Mouse (Mus musculus) ovary, postnatal 14 days (tissue): ENCODE results near the gene Sh3pxd2a.
"Not testable (repeated sequence)": the region's sequence is repeated elsewhere in the genome, so short reads cannot be mapped to it uniquely, and the experiment has no call there.

Source experiments
- DNase-seq: peaks from one replicate; pipeline ENCODE4 v3.0.0; 2022; ENCODE audit warnings: low spot score

Sh3pxd2a gene

DNA sequence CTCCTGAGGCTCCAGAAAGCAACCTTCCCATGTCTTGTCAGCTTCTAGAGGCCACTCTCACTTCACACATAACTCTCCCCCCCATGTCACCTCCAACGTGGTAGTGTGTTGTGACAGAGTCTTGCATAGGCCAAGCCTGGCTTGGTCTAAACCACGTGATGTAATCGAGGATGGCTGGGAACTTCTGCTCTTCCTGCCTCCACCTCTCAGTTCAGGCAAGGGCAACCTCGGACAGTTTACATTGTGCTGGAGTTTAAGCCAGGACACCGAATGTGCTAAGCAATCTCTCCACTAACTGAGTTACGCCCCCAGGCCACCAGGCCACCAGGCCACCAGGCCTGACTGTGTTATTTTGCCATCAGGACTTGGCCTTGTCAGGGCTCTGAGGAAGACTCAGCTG lies 57.7 kb downstream of the Sh3pxd2a start:
- no peak for DNase-seq

DNA sequence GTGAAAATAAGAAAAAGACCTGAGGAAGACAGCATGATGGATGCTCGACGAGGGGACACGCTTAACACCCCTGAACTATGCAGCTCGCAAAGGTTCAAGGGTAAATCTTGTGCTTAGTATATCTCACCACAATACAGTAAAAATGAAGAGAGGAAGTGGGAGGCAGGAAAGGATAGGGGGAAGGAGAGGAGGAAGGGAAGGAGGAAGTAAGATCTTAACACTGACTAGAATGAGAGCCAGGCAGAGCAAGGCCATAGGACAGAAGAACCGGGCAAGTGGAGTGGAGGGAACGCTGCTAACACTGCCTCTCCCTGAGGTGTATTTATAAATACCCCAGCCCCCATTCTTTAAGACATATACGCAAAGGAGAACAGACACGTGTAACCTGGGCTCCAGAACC lies 58.7 kb downstream of the Sh3pxd2a start:
- no peak for DNase-seq

DNA sequence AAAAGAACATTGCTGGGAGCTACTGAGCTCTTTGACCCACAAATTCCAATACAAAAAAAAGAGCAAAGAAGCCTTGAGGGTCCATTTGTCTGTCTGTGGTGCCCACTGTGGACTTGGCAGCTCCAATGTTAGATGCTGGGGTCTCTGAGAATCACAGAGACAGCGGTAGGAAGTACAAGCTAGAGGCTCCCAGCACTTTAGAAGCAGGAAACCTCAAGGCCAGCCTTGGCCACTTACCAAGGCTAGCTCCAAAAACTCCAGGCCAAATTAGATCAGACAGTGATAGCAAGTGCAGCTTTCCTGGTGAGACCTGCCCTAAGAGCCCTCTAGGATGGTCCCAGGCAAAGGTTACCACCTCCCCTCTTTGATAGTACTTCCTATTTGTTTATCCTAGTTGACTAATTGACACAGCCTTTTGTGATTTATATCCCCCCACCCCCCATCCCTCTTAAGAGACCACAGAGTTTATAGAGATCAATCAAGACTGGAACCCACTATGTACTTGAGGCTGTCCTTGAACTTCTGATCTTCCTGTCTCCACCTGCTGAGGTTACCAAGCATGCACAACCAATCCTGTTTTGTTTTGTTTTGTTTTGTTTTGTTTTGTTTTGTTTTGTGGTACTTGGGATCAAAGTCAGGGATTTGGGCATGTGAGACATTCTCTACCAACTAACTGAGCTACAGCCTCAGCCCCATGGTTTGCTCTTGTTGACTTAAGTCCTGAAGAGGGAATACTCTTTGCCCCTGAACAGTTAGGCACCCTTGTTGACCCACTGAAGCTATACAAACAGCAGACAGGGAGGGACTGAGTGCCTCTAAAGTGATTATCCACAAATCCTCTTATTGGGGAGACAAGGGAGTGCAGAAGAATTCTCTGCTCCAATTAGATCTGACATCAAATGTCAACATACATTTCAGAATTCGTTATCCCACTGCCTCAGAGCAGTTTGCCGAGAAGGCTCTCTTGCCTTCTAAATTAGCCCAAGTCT lies 60.5 kb downstream of the Sh3pxd2a start:
- no peak for DNase-seq

DNA sequence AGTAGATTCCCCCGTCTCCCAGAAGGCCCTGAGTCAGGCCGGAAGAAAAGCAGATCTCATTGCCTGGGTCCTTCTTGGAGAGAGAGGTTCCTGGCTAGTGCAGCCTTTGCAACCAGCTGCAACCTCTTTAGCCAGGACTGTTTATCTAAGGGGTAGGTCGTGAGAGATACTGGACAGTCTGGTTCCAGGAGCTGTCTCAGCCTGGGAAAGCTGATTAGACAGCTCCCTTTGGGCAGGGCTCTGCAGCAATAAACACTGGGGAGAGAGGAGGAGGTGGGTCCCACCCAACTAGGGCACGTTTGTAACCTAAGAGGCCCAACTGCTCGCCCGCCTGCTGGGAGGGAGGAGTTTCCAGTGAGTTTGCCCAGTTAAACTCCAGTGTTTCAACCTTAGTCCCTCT lies 61.2 kb downstream of the Sh3pxd2a start:
- DNase-seq = no peak

- no peak for DNase-seq
These were observed 61.7 kb downstream of the Sh3pxd2a start for GRCm38 (mm10) chr19:47402544-47402943.

- DNase-seq = no peak
These were observed 64.5 kb downstream of the Sh3pxd2a start for GRCm38 (mm10) chr19:47399709-47400108.

GRCm38 (mm10) chr19:47399029-47399428 lies 65.2 kb downstream of the Sh3pxd2a start:
- no peak for DNase-seq

- no peak for DNase-seq
These were observed 66.1 kb downstream of the Sh3pxd2a start for GRCm38 (mm10) chr19:47397882-47398671.

DNA sequence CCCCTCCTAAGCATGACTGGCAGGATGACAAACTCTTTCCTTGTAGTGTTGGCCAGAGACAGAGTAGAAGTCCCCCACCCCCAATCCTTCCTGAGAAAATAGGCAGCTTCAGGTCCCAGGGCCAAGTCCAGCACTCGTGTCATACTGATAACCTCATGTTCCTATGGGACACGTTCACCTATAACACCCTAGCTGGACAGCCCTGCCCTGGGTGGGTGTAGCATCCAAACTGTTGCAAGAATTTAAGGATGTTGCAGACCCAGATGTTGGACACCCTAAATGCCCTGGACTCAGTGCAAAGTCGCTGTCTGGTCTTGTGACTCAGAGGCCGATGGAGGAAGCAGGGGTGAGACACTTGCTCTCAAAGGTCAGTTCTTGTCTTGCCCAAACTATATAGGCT lies 68.9 kb downstream of the Sh3pxd2a start:
- no peak for DNase-seq

GRCm38 (mm10) chr19:47394781-47395180 lies 69.4 kb downstream of the Sh3pxd2a start:
- not testable (repeated sequence) for DNase-seq

DNA sequence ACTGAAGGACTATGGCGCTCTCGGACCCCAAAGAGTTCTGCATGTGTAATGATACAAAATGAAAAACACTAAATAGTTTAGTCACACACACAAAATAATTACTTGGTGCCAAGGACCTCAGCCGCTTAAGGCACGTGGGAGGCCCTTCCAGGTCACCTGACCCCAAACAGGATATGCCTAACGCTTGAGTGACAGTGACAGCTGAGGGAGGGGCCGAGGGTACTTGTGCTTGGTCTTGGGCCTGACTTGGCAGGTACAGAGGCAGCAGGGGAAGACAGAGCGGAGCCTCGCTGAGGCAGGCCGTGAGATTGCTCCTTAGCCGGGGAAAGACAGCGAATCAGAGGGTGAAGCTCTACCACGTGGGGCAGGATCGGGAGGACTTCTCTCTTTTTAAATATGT lies 73.3 kb downstream of the Sh3pxd2a start:
- no peak for DNase-seq

GRCm38 (mm10) chr19:47387887-47388286 lies 76.3 kb downstream of the Sh3pxd2a start:
- no peak for DNase-seq

- no peak for DNase-seq
These were observed 76.8 kb downstream of the Sh3pxd2a start for GRCm38 (mm10) chr19:47387395-47387794.

DNA sequence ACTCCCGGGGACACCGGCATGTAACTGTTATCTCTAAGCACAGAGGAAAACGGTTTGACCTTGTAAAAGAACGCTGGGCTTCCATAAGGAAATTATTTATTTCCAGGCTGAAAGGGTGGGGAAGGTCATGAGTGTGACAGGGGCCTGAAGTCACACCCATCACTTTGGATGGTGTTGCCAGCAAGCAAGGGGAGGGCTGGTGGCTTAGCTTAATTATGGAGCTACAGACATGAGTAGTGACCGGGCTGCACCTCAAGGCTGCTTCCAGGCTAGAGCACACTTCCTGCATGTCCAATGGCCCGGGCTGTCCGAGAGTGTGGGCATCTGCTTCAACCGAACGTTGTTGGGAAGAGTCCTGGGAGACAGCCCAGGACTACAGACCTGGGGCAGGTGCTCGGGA lies 78.2 kb downstream of the Sh3pxd2a start:
- DNase-seq = no peak

DNA sequence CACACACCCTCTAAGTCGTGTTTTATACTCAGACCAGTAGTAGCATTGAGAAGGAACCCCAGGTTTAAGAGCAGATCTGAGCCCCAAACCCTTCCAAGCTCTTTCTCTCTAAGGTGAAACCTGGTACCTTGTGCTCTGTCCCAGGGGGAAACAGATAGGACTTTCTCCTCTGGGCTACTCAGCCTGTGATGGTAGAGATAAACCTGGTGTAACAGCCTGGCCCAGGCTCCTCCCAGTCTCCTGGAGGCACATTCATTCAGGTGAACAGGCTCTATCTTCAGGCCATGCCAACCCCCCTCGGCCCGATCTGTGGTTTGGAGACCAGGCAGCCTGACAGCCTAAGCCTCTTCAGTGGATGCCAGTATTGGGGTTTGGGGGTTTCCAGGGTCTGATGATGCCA lies 79.6 kb downstream of the Sh3pxd2a start:
- DNase-seq = no peak

DNA sequence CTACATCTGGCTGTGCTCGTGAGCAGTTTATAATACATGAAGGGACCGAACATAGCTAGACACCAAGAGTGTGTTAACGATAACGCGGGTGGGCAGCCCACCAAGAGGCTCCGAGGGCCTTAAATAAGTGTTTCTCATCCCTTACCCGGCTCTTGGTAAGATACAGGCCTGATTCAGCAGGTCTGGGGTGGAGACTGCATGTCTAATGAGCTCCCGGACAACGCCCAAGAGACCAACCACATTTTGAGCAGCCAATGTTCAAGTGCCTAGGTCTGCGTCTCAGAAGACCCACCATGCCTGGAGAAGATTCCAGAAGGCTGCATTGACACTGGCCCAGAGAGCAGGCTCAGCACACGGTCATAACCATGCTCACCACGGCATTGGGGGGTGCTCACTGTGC lies 80.2 kb downstream of the Sh3pxd2a start:
- no peak for DNase-seq

GRCm38 (mm10) chr19:47382268-47382667 lies 81.9 kb downstream of the Sh3pxd2a start:
- no peak for DNase-seq

DNA sequence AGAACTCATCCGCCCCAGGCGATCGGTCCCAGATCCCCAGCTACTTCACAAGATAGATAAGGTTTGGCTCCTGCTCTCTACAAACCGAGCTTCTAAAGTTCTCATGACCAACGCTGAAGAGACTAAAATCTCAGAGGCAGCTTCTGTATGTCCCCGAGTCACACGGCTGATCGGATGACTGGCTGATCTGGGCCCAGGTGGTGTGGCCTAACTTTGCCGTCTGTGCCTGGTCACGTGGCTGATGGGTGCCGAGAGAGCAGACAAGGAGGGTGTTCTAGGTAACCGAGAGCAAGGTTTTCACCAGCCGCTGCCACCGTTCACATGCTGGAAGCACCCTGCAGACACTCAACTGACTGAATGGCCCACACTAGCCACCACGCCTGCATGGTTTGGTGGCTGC lies 83.2 kb downstream of the Sh3pxd2a start:
- no peak for DNase-seq

DNA sequence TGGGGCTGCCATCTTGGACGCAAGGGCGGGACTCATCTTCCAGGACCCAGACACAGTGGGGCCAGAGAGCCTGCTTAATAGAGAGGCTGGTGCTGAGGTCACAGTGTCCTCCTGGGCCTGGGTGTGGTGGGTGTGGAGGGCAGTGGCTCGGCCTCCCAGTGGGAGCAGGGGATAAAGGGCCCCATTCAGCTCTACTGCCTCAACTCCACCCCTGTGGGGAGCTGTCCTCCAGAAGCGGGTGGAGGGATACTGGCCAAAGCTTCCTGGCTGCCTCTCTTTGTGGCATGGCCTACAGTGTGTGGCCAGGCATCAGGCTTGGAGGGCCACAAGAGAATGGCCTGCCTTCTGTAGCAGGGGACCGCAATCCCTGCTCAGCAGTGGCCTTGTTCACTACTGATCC lies 85.1 kb downstream of the Sh3pxd2a start:
- DNase-seq = no peak

- no peak for DNase-seq
These were observed 89.2 kb downstream of the Sh3pxd2a start for GRCm38 (mm10) chr19:47374916-47375573.

DNA sequence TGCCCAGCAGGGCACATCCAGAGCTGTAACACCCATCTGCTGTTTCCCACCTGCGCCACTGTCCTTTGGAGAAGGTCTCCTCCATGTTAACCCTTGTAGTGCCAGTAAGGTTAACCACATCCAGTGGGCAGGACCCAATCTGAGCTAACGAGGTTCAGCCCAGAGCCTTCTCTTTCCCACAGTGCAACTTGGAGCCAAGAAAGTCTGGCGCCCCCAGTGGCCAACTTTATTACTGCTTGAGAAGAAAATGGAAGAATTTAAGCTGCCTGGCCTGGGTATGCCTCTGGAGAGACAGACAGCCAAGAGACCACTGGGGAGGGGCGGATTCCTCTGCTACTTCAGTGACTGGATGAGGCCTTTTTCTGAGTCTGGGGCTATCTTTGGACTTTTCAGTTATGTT lies 89.8 kb downstream of the Sh3pxd2a start:
- DNase-seq = peak; percentile 60

- DNase-seq = no peak
These were observed 92.2 kb downstream of the Sh3pxd2a start for GRCm38 (mm10) chr19:47372044-47372443.

- DNase-seq = no peak
These were observed 92.7 kb downstream of the Sh3pxd2a start for GRCm38 (mm10) chr19:47371521-47371920.
